Mouse (Mus musculus) neural tube, embryonic 13.5 days (tissue): ENCODE results near the gene Glp2r. TPM values are rescaled to one million over a fixed set of nuclear protein-coding genes. Genes with fewer than 3 reads are reported as not detected.

Source experiments
- ATAC-seq: fragments of 200-750 bp; cut with Nextera tagmentation; 2 replicates; pipeline ENCODE4 v1.8.0; 2017; ENCODE audit warnings: low read depth, mild to moderate bottlenecking, moderate TSS enrichment, moderate library complexity
- H3K27ac ChIP-seq: fragments of 300-500 bp; sonication (generic); replicated peaks from 2 replicates; pipeline ENCODE4 v1.5.1; 2015; ENCODE audit warnings: moderate library complexity, mild to moderate bottlenecking, inconsistent platforms
- H3K27me3 ChIP-seq: fragments of 300-500 bp; sonication (generic); 2 replicates; pipeline ENCODE4 v1.6.1; 2015; ENCODE audit warnings: mild to moderate bottlenecking, inconsistent platforms
- H3K36me3 ChIP-seq: fragments of 300-500 bp; sonication (generic); 2 replicates; pipeline ENCODE4 v1.6.1; 2015; ENCODE audit warnings: mild to moderate bottlenecking, inconsistent platforms
- H3K4me1 ChIP-seq: fragments of 300-500 bp; sonication (generic); replicated peaks from 2 replicates; pipeline ENCODE4 v1.6.1; 2015; ENCODE audit warnings: inconsistent platforms
- H3K4me2 ChIP-seq: fragments of 300-500 bp; sonication (generic); 2 replicates; pipeline ENCODE4 v1.6.1; 2015; ENCODE audit warnings: inconsistent platforms, mild to moderate bottlenecking, moderate library complexity
- H3K4me3 ChIP-seq: fragments of 300-500 bp; sonication (generic); 2 replicates; pipeline ENCODE4 v1.5.1; 2015; ENCODE audit warnings: mild to moderate bottlenecking, inconsistent platforms
- H3K9ac ChIP-seq: fragments of 300-500 bp; sonication (generic); 2 replicates; pipeline ENCODE4 v1.6.1; 2015; ENCODE audit warnings: moderate library complexity, mild to moderate bottlenecking, inconsistent platforms
- H3K9me3 ChIP-seq: fragments of 300-500 bp; sonication (generic); 2 replicates; pipeline ENCODE4 v1.6.1; 2016; ENCODE audit warnings: inconsistent platforms
- WGBS: fragments of 180-500 bp; shearing (Covaris S2); methylation state at CpG from one replicate; pipeline ENCODE4 v1.1.7; 2015; 5-methylcytosine and 5-hydroxymethylcytosine counted together
- polyA plus RNA-seq: library from polyadenylated mRNA; unstranded; fragments of >200 nt; fragmentation: Nextera tagmentation; extraction: Ambion mirVana; gene quantifications from 2 replicates; pipeline ENCODE4 v1.2.1, GENCODE M21; 2015

The Glp2r gene
- 0.15 TPM in 1 of 2 replicates, not detected in the other for polyA plus RNA-seq

GRCm38 (mm10) chr11:67771053-67771452 lies at the start of gene Glp2r:
Gene Glp2r (minus strand): TSS chr11:67771153.
- ATAC-seq = no peak
- Histone ChIP-seq H3K9ac (no peak within 1 kb of the TSS), H3K4me2 (no peak within 1 kb of the TSS), H3K9me3 (no peaks in the 10 kb centered on the region), H3K4me3 (no peak within 1 kb of the TSS), H3K27ac (no peak within 1 kb of the TSS), H3K27me3 (no peaks in the 10 kb centered on the region), H3K36me3 (no peaks in the 10 kb centered on the region), H3K4me1 (peaks cover 4% of the 10 kb centered on the region; the same call in 1 of the 2 replicates)
- 85% methylated on average over 14 of the region's 14 CpGs for WGBS

GRCm38 (mm10) chr11:67820221-67820620 lies 49.3 kb upstream of the Glp2r start:
- Histone ChIP-seq H3K27ac (no peak overlapping the region), H3K4me2 (no peak overlapping the region), H3K4me1 (peaks cover 6% of the 10 kb centered on the region; the same call in 1 of the 2 replicates), H3K36me3 (no peaks in the 10 kb centered on the region), H3K4me3 (no peak overlapping the region), H3K9ac (0 out of 2 replicates have a peak overlapping the region, but pooled peaks have one; percentile 53), H3K27me3 (no peaks in the 10 kb centered on the region), H3K9me3 (no peaks in the 10 kb centered on the region)
- WGBS = 17% methylated on average over 4 of the region's 4 CpGs
- no peak for ATAC-seq

GRCm38 (mm10) chr11:67819604-67820003 lies 48.7 kb upstream of the Glp2r start:
- Histone ChIP-seq H3K27me3 (no peaks in the 10 kb centered on the region), H3K9ac (peak overlapping the region; percentile 53; the same call in 1 of the 2 replicates), H3K4me1 (peaks cover 6% of the 10 kb centered on the region; the same call in 1 of the 2 replicates), H3K36me3 (no peaks in the 10 kb centered on the region), H3K4me2 (peak overlapping the region; percentile 48), H3K9me3 (no peaks in the 10 kb centered on the region), H3K4me3 (no peak overlapping the region), H3K27ac (no peak overlapping the region)
- ATAC-seq = peak; percentile 19; the same call in 1 of the 2 replicates
- WGBS = 21% methylated on average over 5 of the region's 5 CpGs

- H3K4me1 ChIP-seq = no peaks in the 10 kb centered on the region
- 82% methylated on average over 6 of the region's 6 CpGs for WGBS
- H3K27me3 ChIP-seq = no peaks in the 10 kb centered on the region
- H3K9ac ChIP-seq = no peak overlapping the region
- H3K27ac ChIP-seq = no peak overlapping the region
- H3K36me3 ChIP-seq = no peaks in the 10 kb centered on the region
- no peak overlapping the region for H3K4me2 ChIP-seq
- H3K4me3 ChIP-seq = no peak overlapping the region
- no peaks in the 10 kb centered on the region for H3K9me3 ChIP-seq
- ATAC-seq = no peak
These were observed 40.6 kb upstream of the Glp2r start for GRCm38 (mm10) chr11:67811535-67811934.

GRCm38 (mm10) chr11:67808051-67808450 lies 37.1 kb upstream of the Glp2r start:
- ATAC-seq = no peak
- Histone ChIP-seq H3K9me3 (no peaks in the 10 kb centered on the region), H3K9ac (no peak overlapping the region), H3K4me2 (no peak overlapping the region), H3K27me3 (no peaks in the 10 kb centered on the region), H3K4me3 (no peak overlapping the region), H3K36me3 (no peaks in the 10 kb centered on the region), H3K4me1 (no peaks in the 10 kb centered on the region), H3K27ac (no peak overlapping the region)
- WGBS = 69% methylated on average over 5 of the region's 5 CpGs

GRCm38 (mm10) chr11:67806832-67807597 lies 36.1 kb upstream of the Glp2r start:
- no peak overlapping the region for H3K4me2 ChIP-seq
- H3K9ac ChIP-seq = no peak overlapping the region
- no peak for ATAC-seq
- H3K27ac ChIP-seq = no peak overlapping the region
- no peak overlapping the region for H3K4me3 ChIP-seq
- H3K36me3 ChIP-seq = no peaks in the 10 kb centered on the region
- 86% methylated on average over 11 of the region's 11 CpGs for WGBS
- no peaks in the 10 kb centered on the region for H3K27me3 ChIP-seq
- no peaks in the 10 kb centered on the region for H3K4me1 ChIP-seq
- H3K9me3 ChIP-seq = no peaks in the 10 kb centered on the region

GRCm38 (mm10) chr11:67805538-67805937 lies 34.6 kb upstream of the Glp2r start:
- no peaks in the 10 kb centered on the region for H3K27me3 ChIP-seq
- WGBS = 100% methylated on average over 1 of the region's 1 CpGs
- H3K9ac ChIP-seq = no peak overlapping the region
- H3K9me3 ChIP-seq = no peaks in the 10 kb centered on the region
- ATAC-seq = no peak
- no peaks in the 10 kb centered on the region for H3K4me1 ChIP-seq
- H3K36me3 ChIP-seq = no peaks in the 10 kb centered on the region
- H3K4me3 ChIP-seq = no peak overlapping the region
- no peak overlapping the region for H3K27ac ChIP-seq
- H3K4me2 ChIP-seq = no peak overlapping the region

GRCm38 (mm10) chr11:67801169-67801568 lies 30.2 kb upstream of the Glp2r start:
- Histone ChIP-seq H3K4me3 (no peak overlapping the region), H3K27me3 (no peaks in the 10 kb centered on the region), H3K27ac (no peak overlapping the region), H3K4me2 (no peak overlapping the region), H3K36me3 (no peaks in the 10 kb centered on the region), H3K9me3 (no peaks in the 10 kb centered on the region), H3K9ac (no peak overlapping the region), H3K4me1 (no peaks in the 10 kb centered on the region)
- ATAC-seq = no peak
- 82% methylated on average over 8 of the region's 8 CpGs for WGBS

- ATAC-seq = no peak
- H3K36me3 ChIP-seq = no peaks in the 10 kb centered on the region
- H3K27ac ChIP-seq = no peak overlapping the region
- H3K4me1 ChIP-seq = no peaks in the 10 kb centered on the region
- H3K9ac ChIP-seq = no peak overlapping the region
- no peaks in the 10 kb centered on the region for H3K9me3 ChIP-seq
- H3K4me2 ChIP-seq = no peak overlapping the region
- H3K27me3 ChIP-seq = no peaks in the 10 kb centered on the region
- no peak overlapping the region for H3K4me3 ChIP-seq
These were observed 29.3 kb upstream of the Glp2r start for GRCm38 (mm10) chr11:67800130-67800723.

GRCm38 (mm10) chr11:67797931-67798330 lies 27.0 kb upstream of the Glp2r start, which contains the start of gene Dhrs7c:
Gene Dhrs7c (plus strand): TSS chr11:67798187.
- WGBS = 69% methylated on average over 7 of the region's 7 CpGs
- H3K27ac ChIP-seq = no peak within 1 kb of the TSS
- H3K4me1 ChIP-seq = no peaks in the 10 kb centered on the region
- no peak within 1 kb of the TSS for H3K4me2 ChIP-seq
- H3K27me3 ChIP-seq = no peaks in the 10 kb centered on the region
- no peaks in the 10 kb centered on the region for H3K9me3 ChIP-seq
- H3K36me3 ChIP-seq = no peaks in the 10 kb centered on the region
- no peak within 1 kb of the TSS for H3K4me3 ChIP-seq
- ATAC-seq = no peak
- no peak within 1 kb of the TSS for H3K9ac ChIP-seq

- ATAC-seq = no peak
- Histone ChIP-seq H3K4me3 (no peak overlapping the region), H3K9ac (no peak overlapping the region), H3K27me3 (no peaks in the 10 kb centered on the region), H3K9me3 (no peaks in the 10 kb centered on the region), H3K36me3 (no peaks in the 10 kb centered on the region), H3K4me1 (no peaks in the 10 kb centered on the region), H3K4me2 (no peak overlapping the region), H3K27ac (no peak overlapping the region)
- WGBS = 89% methylated on average over 11 of the region's 11 CpGs
These were observed 19.2 kb upstream of the Glp2r start for GRCm38 (mm10) chr11:67790182-67790581.

GRCm38 (mm10) chr11:67774379-67774778 lies 3.4 kb upstream of the Glp2r start, which contains the start of gene Gsg1l2:
Gene Gsg1l2 (plus strand): TSS chr11:67774608.
- Histone ChIP-seq H3K9ac (no peak within 1 kb of the TSS), H3K27me3 (no peaks in the 10 kb centered on the region), H3K27ac (no peak within 1 kb of the TSS), H3K4me3 (no peak within 1 kb of the TSS), H3K36me3 (no peaks in the 10 kb centered on the region), H3K9me3 (no peaks in the 10 kb centered on the region), H3K4me2 (no peak within 1 kb of the TSS), H3K4me1 (peaks cover 4% of the 10 kb centered on the region; the same call in 1 of the 2 replicates)
- WGBS = 87% methylated on average over 12 of the region's 12 CpGs
- no peak for ATAC-seq
